Mouse (Mus musculus) intestine, embryonic 16.5 days (tissue): ENCODE results near the gene Cct8. TPM values are rescaled to one million over a fixed set of nuclear protein-coding genes. Genes with fewer than 3 reads are reported as not detected.
A peak's percentile ranks its signal among the peaks of the same experiment; 100 is the strongest.

Experiments used
- ATAC-seq: fragments of 200-750 bp; cut with Nextera tagmentation; 2 replicates; pipeline ENCODE4 v1.8.0; 2017; ENCODE audit warnings: moderate TSS enrichment, moderate library complexity
- H3K27ac ChIP-seq: fragments of 300-500 bp; sonication (generic); 2 replicates; pipeline ENCODE4 v1.5.1; 2014; ENCODE audit warnings: mild to moderate bottlenecking, low read length
- H3K27me3 ChIP-seq: fragments of 300-500 bp; sonication (generic); replicated peaks from 2 replicates; pipeline ENCODE4 v1.6.1; 2014; ENCODE audit warnings: low read length, control low read depth, mixed read lengths; ENCODE audit not compliant: control insufficient read depth, insufficient read depth
- H3K36me3 ChIP-seq: fragments of 300-500 bp; sonication (generic); 2 replicates; pipeline ENCODE4 v1.6.1; 2014; ENCODE audit warnings: low read length, control low read depth; ENCODE audit not compliant: control insufficient read depth, insufficient read depth
- H3K4me1 ChIP-seq: fragments of 300-500 bp; sonication (generic); 2 replicates; pipeline ENCODE4 v1.6.1; 2014; ENCODE audit warnings: low read length, control low read depth, mixed read lengths; ENCODE audit not compliant: control insufficient read depth, insufficient read depth
- H3K4me2 ChIP-seq: fragments of 300-500 bp; sonication (generic); 2 replicates; pipeline ENCODE4 v1.6.1; 2014; ENCODE audit warnings: low read depth, low read length, control low read depth
- H3K4me3 ChIP-seq: fragments of 300-500 bp; sonication (generic); 2 replicates; pipeline ENCODE4 v1.5.1; 2014; ENCODE audit warnings: mild to moderate bottlenecking, low read length
- H3K9ac ChIP-seq: fragments of 300-500 bp; sonication (generic); 2 replicates; pipeline ENCODE4 v1.6.1; 2014; ENCODE audit warnings: low read depth, low read length
- H3K9me3 ChIP-seq: fragments of 300-500 bp; sonication (generic); 2 replicates; pipeline ENCODE4 v1.6.1; 2016; ENCODE audit warnings: low read length, control low read depth; ENCODE audit not compliant: control insufficient read depth
- WGBS: fragments of 180-500 bp; shearing (Covaris S2); extraction: QIAGEN DNeasy Blood & Tissue Kit; methylation state at CpG from one replicate; pipeline ENCODE4 v1.1.7; 2014; 5-methylcytosine and 5-hydroxymethylcytosine counted together
- polyA plus RNA-seq: library from polyadenylated mRNA; unstranded; fragments of >200 nt; fragmentation: Nextera tagmentation; extraction: Ambion mirVana; gene quantifications from 2 replicates; pipeline ENCODE4 v1.2.1, GENCODE M21; 2015

Cct8 gene
- polyA plus RNA-seq, result 357 and 397 TPM in 2 replicates

- H3K4me2 ChIP-seq, result peak within 1 kb of the TSS; percentile 71
- peak within 1 kb of the TSS; percentile 88 for H3K27ac ChIP-seq
- H3K4me3 ChIP-seq, result peak within 1 kb of the TSS; percentile 96
- H3K27me3 ChIP-seq, result no peaks in the 10 kb centered on the region
- peaks cover 13% of the 10 kb centered on the region for H3K4me1 ChIP-seq
- H3K9me3 ChIP-seq, result no peaks in the 10 kb centered on the region
- H3K9ac ChIP-seq, result peak within 1 kb of the TSS; percentile 94
- peak; percentile 96 for ATAC-seq
- H3K36me3 ChIP-seq, result peaks cover 3% of the 10 kb centered on the region; the same call in 1 of the 2 replicates
- under 1% methylated on average over 48 of the region's 48 CpGs for WGBS
These were observed at the start of gene Cct8 for GRCm38 (mm10) chr16:87495716-87496447. TSS of gene Cct8 (minus strand) at chr16:87495873.

- no peaks in the 10 kb centered on the region for H3K36me3 ChIP-seq
- 59% methylated on average over 10 of the region's 10 CpGs for WGBS
- ATAC-seq, result no peak
- H3K4me1 ChIP-seq, result no peaks in the 10 kb centered on the region
- H3K4me2 ChIP-seq, result no peak overlapping the region
- no peaks in the 10 kb centered on the region for H3K27me3 ChIP-seq
- H3K9ac ChIP-seq, result no peak overlapping the region
- H3K4me3 ChIP-seq, result no peak overlapping the region
- H3K9me3 ChIP-seq, result no peaks in the 10 kb centered on the region
- no peak overlapping the region for H3K27ac ChIP-seq
These were observed 33.1 kb upstream of the Cct8 start for GRCm38 (mm10) chr16:87528755-87529154.

- H3K9me3 ChIP-seq, result no peaks in the 10 kb centered on the region
- H3K4me3 ChIP-seq, result no peak overlapping the region
- no peaks in the 10 kb centered on the region for H3K36me3 ChIP-seq
- no peak for ATAC-seq
- H3K4me2 ChIP-seq, result no peak overlapping the region
- H3K27me3 ChIP-seq, result no peaks in the 10 kb centered on the region
- H3K4me1 ChIP-seq, result no peaks in the 10 kb centered on the region
- no peak overlapping the region for H3K27ac ChIP-seq
- H3K9ac ChIP-seq, result no peak overlapping the region
- WGBS, result 48% methylated on average over 8 of the region's 8 CpGs
These were observed 32.0 kb upstream of the Cct8 start for GRCm38 (mm10) chr16:87527553-87528249.

GRCm38 (mm10) chr16:87524228-87524627, 28.6 kb upstream of the Cct8 start:
- no peaks in the 10 kb centered on the region for H3K9me3 ChIP-seq
- no peak overlapping the region for H3K9ac ChIP-seq
- no peak for ATAC-seq
- 64% methylated on average over 5 of the region's 5 CpGs for WGBS
- no peak overlapping the region for H3K4me3 ChIP-seq
- no peaks in the 10 kb centered on the region for H3K27me3 ChIP-seq
- no peaks in the 10 kb centered on the region for H3K36me3 ChIP-seq
- H3K4me1 ChIP-seq, result no peaks in the 10 kb centered on the region
- H3K27ac ChIP-seq, result no peak overlapping the region
- H3K4me2 ChIP-seq, result no peak overlapping the region

GRCm38 (mm10) chr16:87512331-87512730, 16.7 kb upstream of the Cct8 start:
- no peak overlapping the region for H3K4me3 ChIP-seq
- H3K4me2 ChIP-seq, result no peak overlapping the region
- H3K27ac ChIP-seq, result no peak overlapping the region
- WGBS, result 93% methylated on average over 14 of the region's 14 CpGs
- H3K9ac ChIP-seq, result no peak overlapping the region
- H3K4me1 ChIP-seq, result no peaks in the 10 kb centered on the region
- H3K36me3 ChIP-seq, result no peaks in the 10 kb centered on the region
- ATAC-seq, result no peak
- H3K9me3 ChIP-seq, result no peaks in the 10 kb centered on the region
- no peaks in the 10 kb centered on the region for H3K27me3 ChIP-seq

- Histone ChIP-seq H3K36me3 (no peaks in the 10 kb centered on the region), H3K9ac (no peak overlapping the region), H3K4me2 (no peak overlapping the region), H3K27ac (no peak overlapping the region), H3K4me1 (no peaks in the 10 kb centered on the region), H3K4me3 (no peak overlapping the region), H3K9me3 (no peaks in the 10 kb centered on the region), H3K27me3 (no peaks in the 10 kb centered on the region)
- WGBS, result 79% methylated on average over 5 of the region's 5 CpGs
- no peak for ATAC-seq
These were observed 16.0 kb upstream of the Cct8 start for GRCm38 (mm10) chr16:87511706-87512105.

GRCm38 (mm10) chr16:87501304-87502078, 5.8 kb upstream of the Cct8 start:
- Histone ChIP-seq H3K27me3 (no peaks in the 10 kb centered on the region), H3K36me3 (no peaks in the 10 kb centered on the region), H3K4me3 (no peak overlapping the region), H3K27ac (no peak overlapping the region), H3K9ac (no peak overlapping the region), H3K9me3 (no peaks in the 10 kb centered on the region), H3K4me1 (peaks cover 12% of the 10 kb centered on the region), H3K4me2 (no peak overlapping the region)
- WGBS, result 42% methylated on average over 13 of the region's 13 CpGs
- ATAC-seq, result peak; percentile 44

GRCm38 (mm10) chr16:87499556-87499955, 3.9 kb upstream of the Cct8 start:
- 57% methylated on average over 6 of the region's 6 CpGs for WGBS
- no peak for ATAC-seq
- no peaks in the 10 kb centered on the region for H3K36me3 ChIP-seq
- H3K4me3 ChIP-seq, result no peak overlapping the region
- no peaks in the 10 kb centered on the region for H3K27me3 ChIP-seq
- no peak overlapping the region for H3K27ac ChIP-seq
- H3K4me2 ChIP-seq, result no peak overlapping the region
- no peaks in the 10 kb centered on the region for H3K9me3 ChIP-seq
- peaks cover 14% of the 10 kb centered on the region for H3K4me1 ChIP-seq
- no peak overlapping the region for H3K9ac ChIP-seq

GRCm38 (mm10) chr16:87497171-87497570, 1.5 kb upstream of the Cct8 start:
- Histone ChIP-seq H3K9me3 (no peaks in the 10 kb centered on the region), H3K27ac (no peak overlapping the region), H3K4me3 (no peak overlapping the region), H3K36me3 (no peaks in the 10 kb centered on the region), H3K4me1 (peaks cover 22% of the 10 kb centered on the region), H3K27me3 (no peaks in the 10 kb centered on the region), H3K9ac (no peak overlapping the region), H3K4me2 (peak overlapping the region; percentile 53; the same call in 1 of the 2 replicates)
- 88% methylated on average over 6 of the region's 6 CpGs for WGBS
- no peak for ATAC-seq
